Mouse (Mus musculus): ENCODE data around the gene Chrm2. TPM values are rescaled to one million over a fixed set of nuclear protein-coding genes. Genes with fewer than 3 reads are reported as not detected.

Chrm2 gene
- 17.9 and 19.0 TPM in 2 replicates for polyA plus RNA-seq (2015; fragmentation: Nextera tagmentation; extraction: Ambion mirVana)

GRCm38 (mm10) chr6:36387612-36388400 lies at the start of gene Chrm2:
TSS of gene Chrm2 (plus strand) at chr6:36388084.
- Histone ChIP-seq H3K9ac (ENCODE audit: low read length) (peak within 1 kb of the TSS; percentile 88), H3K4me1 (ENCODE audit: control insufficient read depth, insufficient read depth, low read length) (peaks cover 15% of the 10 kb centered on the region), H3K4me2 (ENCODE audit: low read depth, low read length) (peak within 1 kb of the TSS; percentile 85), H3K27ac (ENCODE audit: low read length) (peak within 1 kb of the TSS; percentile 81), H3K4me3 (ENCODE audit: low read length) (peak within 1 kb of the TSS; percentile 79), H3K27me3 (ENCODE audit: control insufficient read depth, insufficient read depth, low read length) (peaks cover 4% of the 10 kb centered on the region; the same call in 1 of the 2 replicates), H3K36me3 (ENCODE audit: control insufficient read depth, insufficient read depth) (no peaks in the 10 kb centered on the region), H3K9me3 (replicated peaks; ENCODE audit: control insufficient read depth, low read length) (no peaks in the 10 kb centered on the region)
- ATAC-seq (replicated peaks; ENCODE audit: extremely low read depth, insufficient read depth, low FRiP score) = peak; percentile 37; the same call in 1 of the 2 replicates
- 3% methylated on average over 30 of the region's 30 CpGs for WGBS

- Histone ChIP-seq H3K4me1 (ENCODE audit: control insufficient read depth, insufficient read depth, low read length) (no peaks in the 10 kb centered on the region), H3K9me3 (replicated peaks; ENCODE audit: control insufficient read depth, low read length) (no peaks in the 10 kb centered on the region), H3K27ac (ENCODE audit: low read length) (no peak overlapping the region), H3K9ac (ENCODE audit: low read length) (no peak overlapping the region), H3K4me3 (ENCODE audit: low read length) (no peak overlapping the region), H3K36me3 (ENCODE audit: control insufficient read depth, insufficient read depth) (no peaks in the 10 kb centered on the region), H3K27me3 (ENCODE audit: control insufficient read depth, insufficient read depth, low read length) (no peaks in the 10 kb centered on the region), H3K4me2 (ENCODE audit: low read depth, low read length) (no peak overlapping the region)
- WGBS = 71% methylated on average over 2 of the region's 2 CpGs
- ATAC-seq (replicated peaks; ENCODE audit: extremely low read depth, insufficient read depth, low FRiP score) = no peak
These were observed 13.9 kb upstream of the Chrm2 start for GRCm38 (mm10) chr6:36373983-36374382.

- Histone ChIP-seq H3K4me2 (ENCODE audit: low read depth, low read length) (no peak overlapping the region), H3K36me3 (ENCODE audit: control insufficient read depth, insufficient read depth) (no peaks in the 10 kb centered on the region), H3K4me3 (ENCODE audit: low read length) (no peak overlapping the region), H3K9ac (ENCODE audit: low read length) (no peak overlapping the region), H3K9me3 (replicated peaks; ENCODE audit: control insufficient read depth, low read length) (no peaks in the 10 kb centered on the region), H3K4me1 (ENCODE audit: control insufficient read depth, insufficient read depth, low read length) (0 out of 2 replicates have a peak, but pooled peaks cover 3% of the 10 kb centered on the region), H3K27me3 (ENCODE audit: control insufficient read depth, insufficient read depth, low read length) (no peaks in the 10 kb centered on the region), H3K27ac (ENCODE audit: low read length) (no peak overlapping the region)
- no peak for ATAC-seq (replicated peaks; ENCODE audit: extremely low read depth, insufficient read depth, low FRiP score)
- WGBS = 49% methylated on average over 4 of the region's 4 CpGs
These were observed 9.9 kb upstream of the Chrm2 start for GRCm38 (mm10) chr6:36377936-36378335.

- Histone ChIP-seq H3K4me2 (ENCODE audit: low read depth, low read length) (no peak overlapping the region), H3K27me3 (ENCODE audit: control insufficient read depth, insufficient read depth, low read length) (peaks cover 2% of the 10 kb centered on the region; the same call in 1 of the 2 replicates), H3K27ac (ENCODE audit: low read length) (no peak overlapping the region), H3K9me3 (replicated peaks; ENCODE audit: control insufficient read depth, low read length) (no peaks in the 10 kb centered on the region), H3K9ac (ENCODE audit: low read length) (no peak overlapping the region), H3K4me3 (ENCODE audit: low read length) (no peak overlapping the region), H3K4me1 (ENCODE audit: control insufficient read depth, insufficient read depth, low read length) (peaks cover 6% of the 10 kb centered on the region), H3K36me3 (ENCODE audit: control insufficient read depth, insufficient read depth) (no peaks in the 10 kb centered on the region)
- no peak for ATAC-seq (replicated peaks; ENCODE audit: extremely low read depth, insufficient read depth, low FRiP score)
- 50% methylated on average over 3 of the region's 3 CpGs for WGBS
These were observed 3.8 kb upstream of the Chrm2 start for GRCm38 (mm10) chr6:36384102-36384501.

GRCm38 (mm10) chr6:36388401-36389259 lies 746 bp downstream of the Chrm2 start:
- peak overlapping the region; percentile 81 for H3K27ac ChIP-seq (ENCODE audit: low read length)
- H3K4me3 ChIP-seq (ENCODE audit: low read length) = peak overlapping the region; percentile 79
- H3K36me3 ChIP-seq (ENCODE audit: control insufficient read depth, insufficient read depth) = no peaks in the 10 kb centered on the region
- H3K9me3 ChIP-seq (replicated peaks; ENCODE audit: control insufficient read depth, low read length) = no peaks in the 10 kb centered on the region
- peaks cover 22% of the 10 kb centered on the region for H3K4me1 ChIP-seq (ENCODE audit: control insufficient read depth, insufficient read depth, low read length)
- peaks cover 4% of the 10 kb centered on the region; the same call in 1 of the 2 replicates for H3K27me3 ChIP-seq (ENCODE audit: control insufficient read depth, insufficient read depth, low read length)
- H3K9ac ChIP-seq (ENCODE audit: low read length) = peak overlapping the region; percentile 88
- peak; percentile 39 for ATAC-seq (replicated peaks; ENCODE audit: extremely low read depth, insufficient read depth, low FRiP score)
- WGBS = 1% methylated on average over 36 of the region's 36 CpGs
- H3K4me2 ChIP-seq (ENCODE audit: low read depth, low read length) = peak overlapping the region; percentile 85

GRCm38 (mm10) chr6:36389260-36389965 lies 1.5 kb downstream of the Chrm2 start:
- Histone ChIP-seq H3K27ac (ENCODE audit: low read length) (peak overlapping the region; percentile 81), H3K9me3 (replicated peaks; ENCODE audit: control insufficient read depth, low read length) (no peaks in the 10 kb centered on the region), H3K4me1 (ENCODE audit: control insufficient read depth, insufficient read depth, low read length) (peaks cover 24% of the 10 kb centered on the region), H3K9ac (ENCODE audit: low read length) (peak overlapping the region; percentile 88), H3K36me3 (ENCODE audit: control insufficient read depth, insufficient read depth) (no peaks in the 10 kb centered on the region), H3K27me3 (ENCODE audit: control insufficient read depth, insufficient read depth, low read length) (peaks cover 4% of the 10 kb centered on the region; the same call in 1 of the 2 replicates), H3K4me3 (ENCODE audit: low read length) (peak overlapping the region; percentile 79), H3K4me2 (ENCODE audit: low read depth, low read length) (peak overlapping the region; percentile 85)
- peak; percentile 26 for ATAC-seq (replicated peaks; ENCODE audit: extremely low read depth, insufficient read depth, low FRiP score)
- WGBS = 33% methylated on average over 20 of the region's 20 CpGs

- 58% methylated on average over 4 of the region's 4 CpGs for WGBS
- Histone ChIP-seq H3K9me3 (replicated peaks; ENCODE audit: control insufficient read depth, low read length) (no peaks in the 10 kb centered on the region), H3K4me1 (ENCODE audit: control insufficient read depth, insufficient read depth, low read length) (peaks cover 27% of the 10 kb centered on the region), H3K27me3 (ENCODE audit: control insufficient read depth, insufficient read depth, low read length) (0 out of 2 replicates have a peak, but pooled peaks cover 4% of the 10 kb centered on the region), H3K27ac (ENCODE audit: low read length) (peak overlapping the region; percentile 57; the same call in 1 of the 2 replicates), H3K36me3 (ENCODE audit: control insufficient read depth, insufficient read depth) (no peaks in the 10 kb centered on the region), H3K9ac (ENCODE audit: low read length) (no peak overlapping the region), H3K4me2 (ENCODE audit: low read depth, low read length) (no peak overlapping the region), H3K4me3 (ENCODE audit: low read length) (no peak overlapping the region)
- no peak for ATAC-seq (replicated peaks; ENCODE audit: extremely low read depth, insufficient read depth, low FRiP score)
These were observed 5.8 kb downstream of the Chrm2 start for GRCm38 (mm10) chr6:36393705-36394104.

- H3K27me3 ChIP-seq (ENCODE audit: control insufficient read depth, insufficient read depth, low read length) = no peaks in the 10 kb centered on the region
- H3K36me3 ChIP-seq (ENCODE audit: control insufficient read depth, insufficient read depth) = no peaks in the 10 kb centered on the region
- peak overlapping the region; percentile 97 for H3K27ac ChIP-seq (ENCODE audit: low read length)
- peak; percentile 96 for ATAC-seq (replicated peaks; ENCODE audit: extremely low read depth, insufficient read depth, low FRiP score)
- no peak overlapping the region for H3K4me3 ChIP-seq (ENCODE audit: low read length)
- H3K9me3 ChIP-seq (replicated peaks; ENCODE audit: control insufficient read depth, low read length) = no peaks in the 10 kb centered on the region
- H3K4me2 ChIP-seq (ENCODE audit: low read depth, low read length) = peak overlapping the region; percentile 18
- 9% methylated on average over 5 of the region's 5 CpGs for WGBS
- no peak overlapping the region for H3K9ac ChIP-seq (ENCODE audit: low read length)
- H3K4me1 ChIP-seq (ENCODE audit: control insufficient read depth, insufficient read depth, low read length) = peaks cover 22% of the 10 kb centered on the region
These were observed 17.3 kb downstream of the Chrm2 start for GRCm38 (mm10) chr6:36405139-36405538.

All from heart, embryonic 16.5 days (tissue).